ENCODE assay signal across 11 mouse cellular contexts in the genomic region with DNA sequence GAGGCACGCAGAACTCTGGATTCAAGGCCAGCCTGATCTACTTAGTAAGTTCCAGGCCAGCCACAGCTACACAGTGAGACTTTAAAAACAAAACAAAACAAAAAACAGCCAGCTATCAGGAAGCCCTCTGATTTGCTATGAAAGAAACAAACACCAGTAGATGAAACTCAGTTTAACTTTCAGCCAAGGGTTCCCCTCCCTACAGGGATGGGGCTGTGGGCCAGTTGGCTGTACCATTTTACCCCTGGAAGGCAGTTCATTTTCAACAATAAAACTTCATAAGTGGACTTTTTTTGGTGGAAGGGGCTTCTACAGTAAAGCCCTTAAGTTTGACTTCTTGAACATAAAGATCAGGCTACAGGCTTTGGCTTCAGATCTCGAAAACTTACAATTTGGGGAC. TPM values are rescaled to one million over a fixed set of nuclear protein-coding genes. Genes with fewer than 3 reads are reported as not detected.
DNase-seq lines count a peak whose midpoint lies in the region; ATAC-seq lines count a peak whose summit lies in the region.
"Had no signal": no experiment of that assay in that cellular context is flagged by ENCODE, and none has a peak within 500 bp of the region (broad histone marks: within the 10 kb centered on the region; RNA-seq: fewer than 3 reads in every experiment).

No protein-coding gene starts in this region.

- peak; percentile 93 for DNase-seq in heart, adult 11 months
- no peak for DNase-seq in embryonic facial prominence, embryonic 10.5 days (ENCODE audit: low spot score)
- DNase-seq in midbrain, embryonic 11.5 days (ENCODE audit: low spot score, missing footprints) = peak; percentile 74
- DNase-seq in natural killer cell, adult 2 months (ENCODE audit: low spot score in 2 of 2) = no peak
- no peak for DNase-seq in left cerebral cortex, adult 18-20 months (ENCODE audit: low spot score in 2 of 2)
- no peak for DNase-seq in testis, postnatal 10 days (ENCODE audit: low spot score)
- DNase-seq: cerebellum, adult 11-12 months; liver had no signal

- H3K4me2 ChIP-seq in heart, embryonic 12.5 days = no peak overlapping the region
- H3K4me2 ChIP-seq in heart, embryonic 16.5 days (ENCODE audit: low read depth, low read length) = peak overlapping the region; percentile 97
- H3K4me2 ChIP-seq in midbrain, embryonic 11.5 days = peak overlapping the region; percentile 90

- peaks cover 6% of the 10 kb centered on the region; the same call in 1 of the 2 replicates for H3K36me3 ChIP-seq in heart, embryonic 12.5 days
- peaks cover 23% of the 10 kb centered on the region for H3K36me3 ChIP-seq in embryonic facial prominence, embryonic 10.5 days (replicated peaks)
- H3K36me3 ChIP-seq in heart, embryonic 16.5 days (ENCODE audit: control insufficient read depth, insufficient read depth) = no peaks in the 10 kb centered on the region
- 0 out of 2 replicates have a peak, but pooled peaks cover 3% of the 10 kb centered on the region for H3K36me3 ChIP-seq in midbrain, embryonic 11.5 days (ENCODE audit: control insufficient read depth, insufficient read depth, low read length)

- no peaks in the 10 kb centered on the region for H3K27me3 ChIP-seq in heart, embryonic 12.5 days (replicated peaks)
- H3K27me3 ChIP-seq in embryonic facial prominence, embryonic 10.5 days (replicated peaks; ENCODE audit: low read depth, poor library complexity, severe bottlenecking) = no peaks in the 10 kb centered on the region
- H3K27me3 ChIP-seq in heart, embryonic 16.5 days (ENCODE audit: control insufficient read depth, insufficient read depth, low read length) = no peaks in the 10 kb centered on the region
- no peaks in the 10 kb centered on the region for H3K27me3 ChIP-seq in midbrain, embryonic 11.5 days (ENCODE audit: control insufficient read depth, insufficient read depth, low read length)

- WGBS in heart, embryonic 12.5 days = 89% methylated on average over 2 of the region's 2 CpGs
- 92% methylated on average over 2 of the region's 2 CpGs for WGBS in embryonic facial prominence, embryonic 10.5 days
- WGBS in heart, embryonic 16.5 days = 88% methylated on average over 2 of the region's 2 CpGs
- 93% methylated on average over 2 of the region's 2 CpGs for WGBS in midbrain, embryonic 11.5 days

- H3K9ac ChIP-seq in heart, embryonic 12.5 days = no peak overlapping the region
- H3K9ac ChIP-seq in heart, embryonic 16.5 days (ENCODE audit: low read length) = no peak overlapping the region
- 0 out of 2 replicates have a peak overlapping the region, but pooled peaks have one; percentile 92 for H3K9ac ChIP-seq in midbrain, embryonic 11.5 days (ENCODE audit: low read length)

- H3K4me3 ChIP-seq in heart, embryonic 12.5 days = no peak overlapping the region
- H3K4me3 ChIP-seq in embryonic facial prominence, embryonic 10.5 days = peak overlapping the region; percentile 98
- H3K4me3 ChIP-seq in heart, embryonic 16.5 days (ENCODE audit: low read length) = no peak overlapping the region
- peak overlapping the region; percentile 93; the same call in 1 of the 2 replicates for H3K4me3 ChIP-seq in midbrain, embryonic 11.5 days (ENCODE audit: low read depth, low read length)

- no peaks in the 10 kb centered on the region for H3K9me3 ChIP-seq in heart, embryonic 12.5 days (replicated peaks)
- no peaks in the 10 kb centered on the region for H3K9me3 ChIP-seq in embryonic facial prominence, embryonic 10.5 days
- H3K9me3 ChIP-seq in heart, embryonic 16.5 days (replicated peaks; ENCODE audit: control insufficient read depth, low read length) = no peaks in the 10 kb centered on the region
- no peaks in the 10 kb centered on the region for H3K9me3 ChIP-seq in midbrain, embryonic 11.5 days (ENCODE audit: control insufficient read depth, low read length)

- ATAC-seq in heart, embryonic 12.5 days (ENCODE audit: insufficient number of reproducible peaks, low FRiP score) = no peak
- ATAC-seq in heart, embryonic 16.5 days (replicated peaks; ENCODE audit: extremely low read depth, insufficient read depth, low FRiP score) = no peak
- no peak for ATAC-seq in midbrain, embryonic 11.5 days (ENCODE audit: low FRiP score)

- H3K27ac ChIP-seq in heart, embryonic 12.5 days (ENCODE audit: poor library complexity, severe bottlenecking) = no peak overlapping the region
- no peak overlapping the region for H3K27ac ChIP-seq in embryonic facial prominence, embryonic 10.5 days (replicated peaks)
- H3K27ac ChIP-seq in heart, embryonic 16.5 days (ENCODE audit: low read length) = no peak overlapping the region
- no peak overlapping the region for H3K27ac ChIP-seq in midbrain, embryonic 11.5 days (ENCODE audit: low read depth, low read length)

- H3K4me1 ChIP-seq in heart, embryonic 12.5 days (replicated peaks) = peaks cover 22% of the 10 kb centered on the region
- peaks cover 24% of the 10 kb centered on the region for H3K4me1 ChIP-seq in embryonic facial prominence, embryonic 10.5 days
- peaks cover 17% of the 10 kb centered on the region; the same call in 1 of the 2 replicates for H3K4me1 ChIP-seq in heart, embryonic 16.5 days (ENCODE audit: control insufficient read depth, insufficient read depth, low read length)
- peaks cover 7% of the 10 kb centered on the region for H3K4me1 ChIP-seq in midbrain, embryonic 11.5 days (ENCODE audit: control insufficient read depth, insufficient read depth, low read length)

RNA-seq across cellular contexts. Expression of gene Mrtfa, which starts 1.5 kb away (rescaled TPM):
- polyA plus RNA-seq in heart, embryonic 12.5 days (2016; fragmentation: Nextera tagmentation; extraction: Ambion mirVana) = 19.4 TPM in 2 replicates
- 25.0 and 26.3 TPM in 2 replicates for polyA plus RNA-seq in embryonic facial prominence, embryonic 10.5 days (2016; fragmentation: Nextera tagmentation; extraction: Ambion mirVana)
- polyA plus RNA-seq in heart, embryonic 16.5 days (2015; fragmentation: Nextera tagmentation; extraction: Ambion mirVana) = 14.1 TPM in 2 replicates
- 20.7 and 21.8 TPM in 2 replicates for polyA plus RNA-seq in midbrain, embryonic 11.5 days (2014; fragmentation: Nextera tagmentation; extraction: Ambion mirVana)
- total RNA-seq in left cerebral cortex, adult 18-20 months (2021) = 10 to 100 TPM; 60.3 to 61.9 TPM

RNA-seq across cellular contexts. Expression of gene Mchr1, which starts 46.2 kb away (rescaled TPM):
- polyA plus RNA-seq in heart, embryonic 12.5 days (2016; fragmentation: Nextera tagmentation; extraction: Ambion mirVana) = not detected in 2 replicates
- polyA plus RNA-seq in embryonic facial prominence, embryonic 10.5 days (2016; fragmentation: Nextera tagmentation; extraction: Ambion mirVana) = 0.15 and 0.27 TPM in 2 replicates
- 0.06 and 0.07 TPM in 2 replicates for polyA plus RNA-seq in heart, embryonic 16.5 days (2015; fragmentation: Nextera tagmentation; extraction: Ambion mirVana)
- polyA plus RNA-seq in midbrain, embryonic 11.5 days (2014; fragmentation: Nextera tagmentation; extraction: Ambion mirVana) = 0.44 and 0.74 TPM in 2 replicates
- total RNA-seq in left cerebral cortex, adult 18-20 months (2021) = 10 to 100 TPM; 20.7 to 25.6 TPM
- total RNA-seq: heart, postnatal 10 days had no signal

Comparison
In these comparisons a context has a peak if more than half of its experiments do, and no peak if none do; other contexts are left out.
1. DNase-seq: peak in heart, adult 11 months (single experiment) and midbrain, embryonic 11.5 days (single experiment); none in embryonic facial prominence, embryonic 10.5 days (single experiment), natural killer cell, adult 2 months (0 of 2), left cerebral cortex, adult 18-20 months (0 of 2) and testis, postnatal 10 days (single experiment).
2. H3K4me3 ChIP-seq: peak in embryonic facial prominence, embryonic 10.5 days (single experiment) and midbrain, embryonic 11.5 days (single experiment); none in heart, embryonic 12.5 days (single experiment) and heart, embryonic 16.5 days (single experiment).